Mouse (Mus musculus): ENCODE measurements around the gene Podxl2. TPM values are rescaled to one million over a fixed set of nuclear protein-coding genes. Genes with fewer than 3 reads are reported as not detected.
A peak's percentile ranks its signal among the peaks of the same experiment; 100 is the strongest.

Gene Podxl2
- polyA plus RNA-seq, 1 experiment from 2014 or later = 72.3 TPM

DNA sequence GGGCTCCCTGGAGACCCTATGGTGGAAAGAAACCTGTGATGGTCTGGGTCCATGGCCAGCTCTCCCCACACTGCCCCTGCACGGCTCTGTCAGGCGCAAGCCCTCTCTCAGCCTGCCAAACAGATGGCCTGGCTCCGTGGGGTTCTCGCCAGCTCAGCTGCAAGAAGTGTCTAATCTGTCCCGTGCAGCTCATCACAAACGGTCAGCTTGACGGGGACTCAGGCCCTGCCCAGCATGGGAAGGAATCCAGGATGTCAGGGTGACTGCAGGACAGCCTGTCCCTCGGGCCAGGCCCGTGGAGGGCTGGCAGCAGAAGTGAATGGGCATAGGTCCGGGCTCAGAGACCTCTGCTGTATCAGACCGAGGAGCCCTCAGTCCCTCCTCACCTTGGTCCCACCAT is 52.9 kb downstream of the Podxl2 start:
- H3K36me3 ChIP-seq = 0 out of 2 replicates have a peak, but pooled peaks cover 2% of the 10 kb centered on the region
- H3K9me3 ChIP-seq = no peaks in the 10 kb centered on the region
- H3K27ac ChIP-seq = no peak overlapping the region
- no peak overlapping the region for H3K9ac ChIP-seq
- H3K27me3 ChIP-seq (replicated peaks) = no peaks in the 10 kb centered on the region
- no peak for ATAC-seq (ENCODE audit: insufficient read depth, low FRiP score, low read depth)
- WGBS = 73% methylated on average over 11 of the region's 11 CpGs
- H3K4me1 ChIP-seq = peaks cover 3% of the 10 kb centered on the region; the same call in 1 of the 2 replicates
- no peak overlapping the region for H3K4me2 ChIP-seq
- H3K4me3 ChIP-seq (replicated peaks) = no peak overlapping the region

DNA sequence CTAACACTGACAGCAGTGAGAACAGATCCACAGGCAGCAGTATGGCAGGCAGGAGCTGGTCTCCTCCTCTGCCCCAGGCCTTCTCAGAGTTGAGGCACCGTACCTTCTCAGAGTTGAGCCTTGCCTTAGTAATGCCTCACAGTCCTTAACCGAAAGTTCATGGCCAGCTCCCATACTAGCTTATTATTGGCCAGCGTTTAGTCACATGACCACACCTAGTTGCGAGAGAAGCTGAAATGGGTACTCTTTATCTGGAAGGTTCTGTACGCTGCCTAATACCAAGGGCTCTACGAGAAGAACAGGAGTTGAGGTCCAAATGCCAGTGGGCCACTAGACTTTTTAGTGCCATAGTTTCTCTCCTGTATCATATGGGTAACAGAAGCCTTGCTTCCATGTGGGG is 53.5 kb downstream of the Podxl2 start:
- H3K4me3 ChIP-seq (replicated peaks) = no peak overlapping the region
- H3K27me3 ChIP-seq (replicated peaks) = no peaks in the 10 kb centered on the region
- WGBS = 91% methylated on average over 6 of the region's 6 CpGs
- no peak overlapping the region for H3K27ac ChIP-seq
- no peak overlapping the region for H3K9ac ChIP-seq
- H3K4me2 ChIP-seq = no peak overlapping the region
- peaks cover 3% of the 10 kb centered on the region; the same call in 1 of the 2 replicates for H3K4me1 ChIP-seq
- H3K36me3 ChIP-seq = 0 out of 2 replicates have a peak, but pooled peaks cover 2% of the 10 kb centered on the region
- H3K9me3 ChIP-seq = no peaks in the 10 kb centered on the region
- no peak for ATAC-seq (ENCODE audit: insufficient read depth, low FRiP score, low read depth)

DNA sequence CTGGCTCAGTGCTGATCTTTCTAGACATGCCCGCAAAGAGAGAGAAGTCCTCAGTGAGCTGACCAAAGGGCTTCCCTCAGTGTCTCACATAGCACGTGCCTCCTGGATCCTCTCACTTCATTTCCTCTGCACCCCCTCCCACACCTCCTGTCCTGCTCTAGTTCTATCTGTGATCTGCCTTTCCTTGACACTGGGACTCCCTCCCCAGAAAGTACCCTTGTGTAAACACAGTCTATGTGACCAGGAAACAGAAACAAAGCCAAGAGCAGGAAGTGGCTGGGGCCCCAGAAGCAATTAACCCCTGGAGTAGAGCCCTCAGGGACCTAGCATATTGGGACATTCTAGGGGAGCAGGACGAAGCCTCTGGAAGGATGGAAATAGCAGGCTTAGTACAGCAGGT is 54.0 kb downstream of the Podxl2 start:
- H3K4me1 ChIP-seq = no peaks in the 10 kb centered on the region; the same call in 1 of the 2 replicates
- H3K27ac ChIP-seq = no peak overlapping the region
- no peak overlapping the region for H3K9ac ChIP-seq
- H3K36me3 ChIP-seq = 0 out of 2 replicates have a peak, but pooled peaks cover 2% of the 10 kb centered on the region
- no peak overlapping the region for H3K4me2 ChIP-seq
- peak; percentile 24; the same call in 1 of the 2 replicates for ATAC-seq (ENCODE audit: insufficient read depth, low FRiP score, low read depth)
- H3K9me3 ChIP-seq = no peaks in the 10 kb centered on the region
- no peaks in the 10 kb centered on the region for H3K27me3 ChIP-seq (replicated peaks)
- 32% methylated on average over 3 of the region's 3 CpGs for WGBS
- no peak overlapping the region for H3K4me3 ChIP-seq (replicated peaks)

DNA sequence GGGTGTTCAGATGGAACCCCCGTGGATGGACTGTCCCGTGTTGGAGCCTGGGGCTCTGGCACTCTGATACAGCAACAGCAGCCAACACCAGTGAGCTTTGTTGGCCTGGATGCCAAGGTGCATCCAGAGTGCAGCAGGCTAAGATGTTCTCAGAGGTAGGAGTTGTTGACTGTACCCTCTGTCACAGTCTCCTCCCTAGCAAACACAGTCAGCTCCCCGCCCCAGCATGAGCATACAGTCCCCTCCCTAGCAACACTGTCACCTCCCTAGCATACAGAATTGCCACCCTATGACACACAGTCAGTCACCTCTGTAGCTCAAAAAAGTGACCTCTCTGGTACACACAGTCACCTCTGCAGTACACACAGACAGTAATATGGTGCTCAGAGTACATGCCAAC is 57.9 kb downstream of the Podxl2 start:
- Histone ChIP-seq H3K27ac (no peak overlapping the region), H3K4me3 (replicated peaks) (no peak overlapping the region), H3K4me1 (peaks cover 3% of the 10 kb centered on the region), H3K36me3 (0 out of 2 replicates have a peak, but pooled peaks cover 2% of the 10 kb centered on the region), H3K4me2 (no peak overlapping the region), H3K9me3 (no peaks in the 10 kb centered on the region), H3K9ac (no peak overlapping the region), H3K27me3 (replicated peaks) (no peaks in the 10 kb centered on the region)
- ATAC-seq (ENCODE audit: insufficient read depth, low FRiP score, low read depth) = no peak
- WGBS = 81% methylated on average over 3 of the region's 3 CpGs

DNA sequence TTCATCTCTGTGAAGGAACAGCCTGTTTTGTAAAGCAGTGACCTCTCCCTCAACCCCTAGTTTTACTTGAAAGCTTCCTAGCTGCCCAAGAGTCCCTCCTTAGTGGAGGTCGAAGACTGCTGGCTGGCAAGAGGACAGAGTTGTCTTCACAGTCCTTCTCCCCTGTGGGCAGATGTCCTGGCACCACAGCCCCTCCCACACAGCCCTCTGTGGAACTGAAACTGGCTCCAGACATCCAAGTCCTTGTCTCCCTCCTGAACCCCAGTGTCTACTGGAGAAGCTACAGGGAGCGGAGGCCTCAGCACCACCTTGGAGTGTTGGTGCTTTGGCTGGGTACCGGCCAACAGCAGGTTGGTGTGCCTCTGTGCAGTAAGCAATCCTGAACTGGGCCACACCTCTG is 59.4 kb downstream of the Podxl2 start:
- Histone ChIP-seq H3K27me3 (replicated peaks) (no peaks in the 10 kb centered on the region), H3K36me3 (0 out of 2 replicates have a peak, but pooled peaks cover 2% of the 10 kb centered on the region), H3K4me3 (replicated peaks) (no peak overlapping the region), H3K27ac (no peak overlapping the region), H3K4me2 (no peak overlapping the region), H3K4me1 (peaks cover 7% of the 10 kb centered on the region; the same call in 1 of the 2 replicates), H3K9ac (no peak overlapping the region), H3K9me3 (no peaks in the 10 kb centered on the region)
- no peak; the same call in 1 of the 2 replicates for ATAC-seq (ENCODE audit: insufficient read depth, low FRiP score, low read depth)
- 85% methylated on average over 3 of the region's 3 CpGs for WGBS

DNA sequence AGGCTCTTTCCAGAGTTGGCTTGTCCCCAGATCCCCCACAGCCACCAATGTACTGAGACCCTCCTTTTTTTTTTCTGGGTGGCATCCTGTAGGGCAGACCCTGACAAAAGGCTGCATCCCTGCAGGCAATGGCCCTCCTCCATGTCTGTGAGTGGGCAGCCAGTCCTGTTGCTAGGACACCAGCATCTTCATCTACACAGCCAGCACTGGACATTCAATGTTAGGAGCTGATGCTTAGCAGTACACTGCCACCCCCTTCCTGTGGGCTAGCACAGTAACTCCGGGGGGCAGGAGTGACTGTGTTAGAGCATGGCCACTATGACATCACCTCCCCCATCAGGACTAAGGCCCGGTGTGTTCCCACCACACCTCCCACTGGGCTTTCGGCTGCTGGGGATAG is 59.8 kb downstream of the Podxl2 start:
- Histone ChIP-seq H3K27ac (no peak overlapping the region), H3K36me3 (0 out of 2 replicates have a peak, but pooled peaks cover 2% of the 10 kb centered on the region), H3K9me3 (no peaks in the 10 kb centered on the region), H3K27me3 (replicated peaks) (no peaks in the 10 kb centered on the region), H3K4me3 (replicated peaks) (no peak overlapping the region), H3K4me2 (no peak overlapping the region), H3K4me1 (peaks cover 11% of the 10 kb centered on the region; the same call in 1 of the 2 replicates), H3K9ac (no peak overlapping the region)
- WGBS = 89% methylated on average over 3 of the region's 3 CpGs
- ATAC-seq (ENCODE audit: insufficient read depth, low FRiP score, low read depth) = no peak

DNA sequence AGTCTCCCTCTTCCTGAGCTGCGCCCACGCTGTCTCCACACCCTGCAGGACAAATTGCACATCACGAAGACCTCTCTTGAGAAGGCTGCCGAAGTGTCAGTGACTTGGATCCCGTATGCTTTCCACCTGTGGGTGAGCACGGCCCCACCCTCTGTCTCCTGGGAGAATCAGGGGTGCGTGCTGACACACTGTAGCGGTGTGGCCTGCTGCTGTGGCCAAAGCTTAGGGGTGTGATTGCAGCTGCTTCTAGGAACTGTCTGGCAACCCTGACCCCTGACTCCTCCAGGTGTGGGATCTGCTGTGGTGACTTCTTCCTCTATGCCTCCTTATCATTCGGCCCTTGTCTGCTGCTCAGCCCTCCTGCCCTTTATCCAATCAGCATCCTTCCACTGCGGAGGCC is 61.0 kb downstream of the Podxl2 start:
- WGBS = 68% methylated on average over 10 of the region's 10 CpGs

DNA sequence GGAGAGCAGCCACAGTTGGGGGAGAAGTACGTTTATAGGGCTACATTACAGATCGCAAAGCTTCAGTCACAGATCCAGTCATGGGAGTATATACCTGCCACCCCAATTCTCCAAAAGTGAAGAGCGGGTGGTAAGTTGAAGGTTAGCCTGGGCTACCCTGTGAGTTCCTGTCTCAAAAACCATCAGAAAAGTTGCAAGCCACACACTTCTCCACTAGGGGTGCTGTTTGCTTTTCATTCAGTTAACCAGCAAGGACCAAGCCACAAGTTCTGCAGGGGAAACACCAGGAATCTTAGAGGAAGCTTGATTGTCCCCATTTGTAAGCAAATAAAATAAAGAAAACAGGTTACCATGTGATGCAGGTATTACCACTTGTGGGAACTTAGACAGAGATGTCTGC is 62.0 kb downstream of the Podxl2 start:
- Histone ChIP-seq H3K27ac (no peak overlapping the region), H3K4me2 (no peak overlapping the region), H3K9me3 (no peaks in the 10 kb centered on the region), H3K9ac (no peak overlapping the region), H3K36me3 (0 out of 2 replicates have a peak, but pooled peaks cover under 1% of the 10 kb centered on the region), H3K4me3 (replicated peaks) (no peak overlapping the region), H3K4me1 (peaks cover 16% of the 10 kb centered on the region; the same call in 1 of the 2 replicates), H3K27me3 (replicated peaks) (no peaks in the 10 kb centered on the region)
- 66% methylated on average over 3 of the region's 3 CpGs for WGBS
- ATAC-seq (ENCODE audit: insufficient read depth, low FRiP score, low read depth) = no peak

More for the DNA sequence above, 61.0 kb downstream of the Podxl2 start:
- 0 out of 2 replicates have a peak, but pooled peaks cover 2% of the 10 kb centered on the region for H3K36me3 ChIP-seq
- H3K27ac ChIP-seq = no peak overlapping the region
- H3K9me3 ChIP-seq = no peaks in the 10 kb centered on the region
- H3K4me1 ChIP-seq = peaks cover 16% of the 10 kb centered on the region; the same call in 1 of the 2 replicates
- no peak for ATAC-seq (ENCODE audit: insufficient read depth, low FRiP score, low read depth)
- H3K9ac ChIP-seq = no peak overlapping the region
- H3K4me3 ChIP-seq (replicated peaks) = no peak overlapping the region
- no peak overlapping the region for H3K4me2 ChIP-seq
- no peaks in the 10 kb centered on the region for H3K27me3 ChIP-seq (replicated peaks)

DNA sequence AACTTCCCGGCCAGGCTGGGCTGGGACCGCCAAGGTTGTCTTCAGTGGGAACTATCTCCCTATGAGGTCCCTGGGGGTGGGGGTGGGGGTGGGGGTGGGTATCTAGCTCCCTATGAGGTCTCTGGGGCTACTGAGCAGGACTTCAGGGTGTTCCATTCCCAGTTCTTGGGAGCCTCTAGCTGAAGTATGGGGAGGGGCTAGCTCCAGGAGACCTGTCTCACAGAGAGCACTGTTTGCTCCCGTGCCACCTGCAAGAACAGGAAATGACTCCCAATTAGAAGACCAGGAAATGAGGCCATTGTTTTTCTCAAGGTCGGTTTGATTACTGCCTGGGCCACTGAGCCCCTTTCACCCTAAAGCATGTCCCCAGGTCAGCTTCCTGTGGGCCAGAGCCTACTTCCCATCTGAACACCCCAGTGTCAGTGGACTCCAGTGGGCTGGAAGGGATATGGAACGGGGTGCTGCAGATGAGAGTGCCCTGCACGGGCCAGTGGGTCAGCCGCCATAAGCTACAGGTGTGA is 62.9 kb downstream of the Podxl2 start:
- ATAC-seq (ENCODE audit: insufficient read depth, low FRiP score, low read depth) = no peak
- Histone ChIP-seq H3K27ac (peak overlapping the region; percentile 28; the same call in 1 of the 2 replicates), H3K36me3 (no peaks in the 10 kb centered on the region), H3K9me3 (no peaks in the 10 kb centered on the region), H3K4me1 (peaks cover 16% of the 10 kb centered on the region; the same call in 1 of the 2 replicates), H3K27me3 (replicated peaks) (no peaks in the 10 kb centered on the region), H3K4me2 (no peak overlapping the region), H3K9ac (no peak overlapping the region), H3K4me3 (replicated peaks) (no peak overlapping the region)
- 50% methylated on average over 7 of the region's 7 CpGs for WGBS

DNA sequence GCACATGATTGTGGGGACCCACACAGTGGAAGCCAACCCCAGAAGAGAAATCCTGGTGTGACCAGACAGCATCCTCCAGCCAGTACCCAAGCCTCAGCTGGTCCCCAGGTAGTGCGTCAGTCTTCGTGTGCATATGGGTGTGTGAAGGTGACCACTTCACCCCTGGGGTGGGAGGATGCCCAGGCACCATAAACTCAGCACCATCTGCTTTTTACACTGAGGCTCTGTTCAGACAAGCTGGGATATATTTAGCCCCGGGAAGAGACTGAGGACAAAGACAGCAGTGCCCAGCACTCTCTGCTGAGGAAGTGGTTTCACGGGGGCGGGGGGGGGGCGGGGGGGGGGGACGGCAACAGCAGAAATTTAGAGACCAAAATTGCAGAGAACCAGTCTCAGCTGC is 63.4 kb downstream of the Podxl2 start:
- ATAC-seq (ENCODE audit: insufficient read depth, low FRiP score, low read depth) = no peak
- WGBS = 31% methylated on average over 7 of the region's 7 CpGs
- Histone ChIP-seq H3K4me2 (no peak overlapping the region), H3K27me3 (replicated peaks) (no peaks in the 10 kb centered on the region), H3K4me1 (peaks cover 16% of the 10 kb centered on the region; the same call in 1 of the 2 replicates), H3K9ac (no peak overlapping the region), H3K27ac (peak overlapping the region; percentile 46; the same call in 1 of the 2 replicates), H3K36me3 (no peaks in the 10 kb centered on the region), H3K4me3 (replicated peaks) (no peak overlapping the region), H3K9me3 (no peaks in the 10 kb centered on the region)

DNA sequence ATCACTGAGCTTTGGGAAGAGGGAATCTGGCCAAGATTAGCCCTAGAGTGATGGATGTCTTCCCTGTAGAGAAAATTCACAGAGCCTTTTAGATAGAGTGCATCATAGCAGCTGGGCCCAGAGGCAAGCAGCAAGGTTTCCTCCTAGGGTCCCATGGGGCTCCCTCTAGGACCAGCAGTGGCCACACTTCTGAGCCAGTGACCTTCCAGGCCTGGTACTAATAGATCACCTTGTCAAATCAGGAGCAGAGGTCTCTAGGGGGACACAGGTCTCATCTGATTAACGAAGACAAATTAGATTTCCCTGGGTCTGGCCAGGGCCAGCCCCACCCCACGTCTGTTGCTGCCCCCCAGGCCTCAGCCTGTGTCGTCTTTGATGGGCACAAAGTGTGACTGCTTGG is 64.6 kb downstream of the Podxl2 start:
- no peak; the same call in 1 of the 2 replicates for ATAC-seq (ENCODE audit: insufficient read depth, low FRiP score, low read depth)
- Histone ChIP-seq H3K27me3 (replicated peaks) (no peaks in the 10 kb centered on the region), H3K36me3 (no peaks in the 10 kb centered on the region), H3K4me1 (peaks cover 16% of the 10 kb centered on the region; the same call in 1 of the 2 replicates), H3K4me3 (replicated peaks) (no peak overlapping the region), H3K27ac (peak overlapping the region; percentile 52), H3K9ac (no peak overlapping the region), H3K9me3 (no peaks in the 10 kb centered on the region), H3K4me2 (no peak overlapping the region)
- WGBS = 40% methylated on average over 3 of the region's 3 CpGs
